Mouse (Mus musculus) urinary bladder, adult 2 months (tissue): ENCODE results near the gene Zcchc7. TPM values are rescaled to one million over a fixed set of nuclear protein-coding genes. Genes with fewer than 3 reads are reported as not detected.

Source experiments
- DNase-seq: peaks from one replicate; pipeline ENCODE4 v3.0.0; 2022; ENCODE audit warnings: low spot score
- polyA plus RNA-seq: library from polyadenylated mRNA; depleted of rRNA; stranded (reverse); fragments of >200 nt; gene quantifications from 2 replicates; pipeline ENCODE4 v1.2.3, GENCODE M21; 2012; rRNA removed

Gene Zcchc7
- polyA plus RNA-seq, 1 experiment: 49.8 TPM

DNA sequence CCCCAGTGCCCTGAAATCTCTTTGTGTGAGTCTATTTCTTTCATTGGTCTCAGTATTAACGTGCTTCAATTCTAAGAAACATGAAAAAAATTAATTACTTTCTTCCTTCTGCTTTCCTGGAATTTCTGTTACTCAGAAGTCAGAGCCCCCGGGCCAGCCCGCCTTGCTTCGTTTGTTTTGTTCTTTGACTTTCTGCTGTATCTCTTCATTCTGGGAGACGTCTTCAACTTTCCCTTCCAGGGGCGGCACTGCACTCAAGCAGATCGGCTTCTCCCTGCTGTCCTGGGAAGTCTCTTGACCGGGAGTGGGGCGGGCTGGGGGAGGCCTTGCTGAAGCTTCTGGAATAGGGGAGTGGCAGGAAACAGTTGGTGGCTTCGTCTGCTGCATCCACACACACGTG, 207.5 kb downstream of the Zcchc7 start:
- no peak for DNase-seq

GRCm38 (mm10) chr4:44965175-44965574, 209.5 kb downstream of the Zcchc7 start:
- DNase-seq: no peak

- DNase-seq: no peak
These were observed 210.1 kb downstream of the Zcchc7 start for GRCm38 (mm10) chr4:44965736-44966135.

DNA sequence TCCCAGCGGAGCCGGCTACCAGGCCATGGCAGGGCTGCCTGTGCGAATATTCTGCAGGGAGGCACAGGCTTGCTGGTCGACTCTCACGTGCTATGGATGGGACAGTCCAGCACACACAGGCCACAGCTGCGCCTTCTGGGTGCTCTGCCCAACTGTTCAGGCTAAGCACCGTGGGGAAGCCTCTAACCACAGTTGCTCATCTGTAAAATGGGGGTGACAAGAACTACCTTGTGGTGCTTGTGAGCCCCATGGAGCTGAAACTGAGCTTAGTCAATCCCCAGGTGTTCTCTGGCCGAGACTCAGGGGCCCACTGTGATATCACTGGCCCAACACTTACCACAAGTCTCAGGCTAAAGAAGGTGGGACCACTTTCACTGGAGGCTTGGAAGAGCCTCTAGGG, 211.7 kb downstream of the Zcchc7 start:
- DNase-seq: no peak

- DNase-seq: no peak
These were observed 214.4 kb downstream of the Zcchc7 start for GRCm38 (mm10) chr4:44970056-44970455.

- no peak for DNase-seq
These were observed 215.0 kb downstream of the Zcchc7 start for GRCm38 (mm10) chr4:44970612-44971110.

DNA sequence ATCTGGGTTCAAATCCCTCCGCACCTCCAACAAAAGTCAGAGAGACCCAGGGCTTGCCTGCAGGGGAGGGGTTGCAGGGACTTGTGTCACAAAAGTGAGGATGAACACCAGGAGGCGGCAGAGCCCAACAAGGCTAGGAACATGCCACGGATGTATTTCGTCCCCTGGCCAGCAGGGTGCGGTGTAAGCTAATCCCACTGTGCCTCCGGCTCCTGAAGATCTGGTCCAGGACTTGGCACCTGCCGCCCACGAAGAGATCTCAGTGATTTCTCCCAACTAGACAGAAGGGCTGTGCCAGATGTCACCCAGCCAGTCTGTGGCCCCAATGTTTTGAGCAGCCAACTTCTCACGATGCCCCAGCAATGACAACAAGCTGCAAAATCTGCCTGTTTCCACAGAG, 217.8 kb downstream of the Zcchc7 start:
- DNase-seq: peak; percentile 82

GRCm38 (mm10) chr4:44973871-44974270, 218.2 kb downstream of the Zcchc7 start:
- DNase-seq: no peak

DNA sequence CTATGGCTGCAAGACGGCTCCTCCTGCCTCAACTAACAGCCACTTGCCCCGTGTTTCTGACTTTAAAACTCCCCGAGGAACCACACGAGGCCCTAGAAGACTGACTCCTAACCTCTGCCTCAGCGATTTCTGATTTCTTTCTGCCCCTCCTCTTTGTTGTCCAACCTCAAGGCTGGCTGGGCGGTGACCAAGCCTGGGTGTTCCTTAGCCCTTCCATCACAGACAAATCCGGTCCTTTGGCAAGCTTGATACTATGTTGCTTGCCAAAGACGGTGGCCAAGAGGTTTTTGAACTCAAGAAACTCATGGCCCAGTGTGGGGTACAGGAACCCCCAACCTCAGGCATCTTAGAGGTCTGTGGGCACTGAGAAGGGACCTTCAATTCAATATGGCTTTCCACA, 218.7 kb downstream of the Zcchc7 start:
- DNase-seq: no peak

GRCm38 (mm10) chr4:44976026-44976615, 220.4 kb downstream of the Zcchc7 start:
- no peak for DNase-seq

GRCm38 (mm10) chr4:44976921-44977710, 221.4 kb downstream of the Zcchc7 start:
- no peak for DNase-seq

GRCm38 (mm10) chr4:44978175-44978574, 222.5 kb downstream of the Zcchc7 start:
- DNase-seq: no peak

GRCm38 (mm10) chr4:44979794-44980338, 224.2 kb downstream of the Zcchc7 start:
- no peak for DNase-seq

GRCm38 (mm10) chr4:44981280-44981973, 225.8 kb downstream of the Zcchc7 start, which contains the start of gene Grhpr:
Gene Grhpr (plus strand): TSS chr4:44981395.
- DNase-seq: peak; percentile 72

Other genes starting within 250 kb of the Zcchc7 start
- gene Pax5, start 45.4 kb upstream of the Zcchc7 start, polyA plus RNA-seq: 0.01 and 0.06 TPM in 2 replicates
- 34.9 and 38.4 TPM in 2 replicates for gene Grhpr, start 225.5 kb downstream of the Zcchc7 start, polyA plus RNA-seq